Mouse (Mus musculus) limb, embryonic 14.5 days (tissue): Measurements from ENCODE around the gene Trim6. TPM values are rescaled to one million over a fixed set of nuclear protein-coding genes. Genes with fewer than 3 reads are reported as not detected.
A peak's percentile ranks its signal among the peaks of the same experiment; 100 is the strongest.

Source experiments
- ATAC-seq: fragments of 200-750 bp; cut with Nextera tagmentation; 2 replicates; pipeline ENCODE4 v1.8.0; 2017; ENCODE audit warnings: low read depth, moderate number of reproducible peaks, moderate TSS enrichment; ENCODE audit not compliant: low FRiP score
- DNase-seq: peaks from one replicate; pipeline ENCODE4 v3.0.0-alpha.2; 2015; ENCODE audit warnings: low spot score
- H3K27ac ChIP-seq: fragments of 300-500 bp; sonication (generic); replicated peaks from 2 replicates; pipeline ENCODE4 v1.5.1; 2014; ENCODE audit warnings: low read depth, mild to moderate bottlenecking, low read length, moderate library complexity, mixed read lengths
- H3K27me3 ChIP-seq: fragments of 300-500 bp; sonication (generic); 2 replicates; pipeline ENCODE4 v1.6.1; 2014; ENCODE audit warnings: low read length, mixed read lengths; ENCODE audit not compliant: control insufficient read depth, insufficient read depth
- H3K36me3 ChIP-seq: fragments of 300-500 bp; sonication (generic); 2 replicates; pipeline ENCODE4 v1.6.1; 2014; ENCODE audit warnings: mild to moderate bottlenecking, low read length, moderate library complexity, mixed read lengths; ENCODE audit not compliant: control insufficient read depth, insufficient read depth
- H3K4me1 ChIP-seq: fragments of 300-500 bp; sonication (generic); 2 replicates; pipeline ENCODE4 v1.6.1; 2014; ENCODE audit warnings: antibody characterized with exemption, low read length, mixed read lengths; ENCODE audit not compliant: control insufficient read depth, insufficient read depth
- H3K4me2 ChIP-seq: fragments of 300-500 bp; sonication (generic); replicated peaks from 2 replicates; pipeline ENCODE4 v1.6.1; 2014; ENCODE audit warnings: low read depth, mild to moderate bottlenecking, low read length, moderate library complexity; ENCODE audit not compliant: severe bottlenecking
- H3K4me3 ChIP-seq: fragments of 300-500 bp; sonication (generic); replicated peaks from 2 replicates; pipeline ENCODE4 v1.5.1; 2014; ENCODE audit warnings: low read length
- H3K9ac ChIP-seq: fragments of 300-500 bp; sonication (generic); 2 replicates; pipeline ENCODE4 v1.6.1; 2014; ENCODE audit warnings: mild to moderate bottlenecking, low read depth, low read length, moderate library complexity; ENCODE audit not compliant: severe bottlenecking
- H3K9me3 ChIP-seq: fragments of 300-500 bp; sonication (generic); 2 replicates; pipeline ENCODE4 v1.6.1; 2016; ENCODE audit warnings: low read length; ENCODE audit not compliant: control insufficient read depth
- POLR2A ChIP-seq: fragments of 200-500 bp; IDR thresholded peaks from 2 replicates; pipeline ENCODE4 v1.8.0; 2012; ENCODE audit warnings: inconsistent platforms, mild to moderate bottlenecking, moderate library complexity, borderline replicate concordance; ENCODE audit not compliant: insufficient read depth, insufficient read length; ENCODE audit errors: extremely low read depth
- WGBS: fragments of 180-500 bp; shearing (Covaris S2); extraction: QIAGEN DNeasy Blood & Tissue Kit; methylation state at CpG from one replicate; pipeline ENCODE4 v1.1.7; 2014; 5-methylcytosine and 5-hydroxymethylcytosine counted together
- polyA plus RNA-seq, 2 experiments: library from polyadenylated mRNA; depleted of rRNA in 1 of 2; stranded (reverse) in 1 of 2; unstranded in 1 of 2; fragments of >200 nt; fragmentation: Nextera tagmentation in 1 of 2; extraction: Ambion mirVana in 1 of 2; gene quantifications; 2 replicates each; pipeline versions ENCODE4 v1.2.1 to v1.2.3; 2012 to 2014

The Trim6 gene
- polyA plus RNA-seq, 2 experiments: 0.43 to 1.1 TPM

DNA sequence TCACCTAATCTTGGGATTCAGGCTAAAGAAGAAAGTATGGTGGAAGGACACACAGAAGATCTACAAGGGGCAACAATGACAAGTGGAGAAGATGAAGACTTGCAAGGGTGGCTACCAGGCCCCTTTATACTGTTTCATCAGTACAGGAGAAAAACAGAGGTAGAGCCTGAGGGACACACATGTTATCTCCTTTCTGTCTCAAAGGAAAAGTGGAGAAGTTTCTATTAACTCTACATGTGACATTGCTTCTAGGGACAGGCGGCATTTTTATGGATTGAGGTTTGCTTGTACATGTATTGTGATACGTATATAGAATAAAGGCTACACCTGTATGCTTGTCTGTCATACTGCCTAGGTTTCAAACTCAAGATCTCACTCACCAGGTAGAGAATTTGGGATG, 35.3 kb upstream of the Trim6 start, which contains the start of gene Olfr648:
Gene Olfr648, minus strand, starts transcription at position 101 of the 400 bp plus-strand sequence.
- no peak within 1 kb of the TSS for H3K4me2 ChIP-seq
- no peak within 1 kb of the TSS for H3K27ac ChIP-seq
- H3K27me3 ChIP-seq: no peaks in the 10 kb centered on the region
- H3K4me1 ChIP-seq: no peaks in the 10 kb centered on the region
- DNase-seq (no peak), ATAC-seq (no peak)
- TF ChIP-seq POLR2A: no peak
- no peaks in the 10 kb centered on the region for H3K9me3 ChIP-seq
- H3K4me3 ChIP-seq: no peak within 1 kb of the TSS
- no peak within 1 kb of the TSS for H3K9ac ChIP-seq
- H3K36me3 ChIP-seq: no peaks in the 10 kb centered on the region
- 86% methylated on average over 2 of the region's 2 CpGs for WGBS

DNA sequence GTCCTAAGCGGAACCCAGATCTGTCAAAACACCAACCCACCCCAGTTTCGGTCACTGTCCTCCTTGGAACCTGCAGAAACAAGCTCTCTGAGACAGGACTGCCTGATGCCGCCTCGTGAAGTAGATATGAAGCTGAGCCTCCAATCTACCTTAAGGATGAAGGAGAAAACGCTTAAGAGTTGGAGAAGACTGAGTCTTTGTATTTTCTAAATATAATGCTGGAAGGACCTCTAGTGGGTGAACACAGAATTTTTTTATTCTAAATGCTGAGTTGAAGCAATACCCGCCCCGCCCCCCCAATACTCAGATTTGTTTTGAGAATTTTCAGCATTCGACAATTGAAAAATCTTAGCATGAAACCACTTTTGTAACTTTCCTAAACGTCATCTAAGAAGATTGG, 27.3 kb upstream of the Trim6 start:
- Histone ChIP-seq H3K4me1 (no peaks in the 10 kb centered on the region), H3K27ac (no peak overlapping the region), H3K4me2 (no peak overlapping the region), H3K9me3 (no peaks in the 10 kb centered on the region), H3K4me3 (no peak overlapping the region), H3K9ac (no peak overlapping the region), H3K36me3 (no peaks in the 10 kb centered on the region), H3K27me3 (no peaks in the 10 kb centered on the region)
- TF ChIP-seq POLR2A: no peak
- DNase-seq (no peak), ATAC-seq (no peak)
- 56% methylated on average over 9 of the region's 9 CpGs for WGBS

DNA sequence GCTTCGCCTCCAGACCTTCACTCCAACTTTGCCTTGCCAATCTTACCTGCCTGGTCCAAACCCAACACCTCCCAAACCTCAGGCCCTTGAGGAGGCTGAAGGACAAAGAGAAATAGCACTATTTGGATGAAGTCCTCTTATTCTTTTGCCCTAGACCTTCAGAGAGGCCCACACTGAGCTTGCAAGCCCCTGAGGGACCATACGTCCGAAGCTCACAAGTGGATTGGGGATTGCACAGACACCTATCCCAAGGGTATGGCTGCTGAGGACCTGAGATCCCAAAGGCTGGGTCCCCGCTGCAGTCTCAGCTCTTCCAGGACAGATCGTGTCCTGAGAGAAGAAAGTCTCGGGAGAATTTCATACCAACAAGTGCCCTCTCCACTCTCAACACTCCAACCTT, 22.7 kb upstream of the Trim6 start, which contains the start of gene Olfr649:
Gene Olfr649, minus strand, starts transcription at position 101 of the 400 bp plus-strand sequence.
- no peak for DNase-seq
- no peaks in the 10 kb centered on the region for H3K4me1 ChIP-seq
- TF ChIP-seq POLR2A: no peak
- WGBS: 85% methylated on average over 6 of the region's 6 CpGs
- H3K9me3 ChIP-seq: no peaks in the 10 kb centered on the region
- H3K27ac ChIP-seq: no peak within 1 kb of the TSS
- H3K27me3 ChIP-seq: no peaks in the 10 kb centered on the region
- no peak within 1 kb of the TSS for H3K4me3 ChIP-seq
- no peak within 1 kb of the TSS for H3K4me2 ChIP-seq
- H3K9ac ChIP-seq: no peak within 1 kb of the TSS
- ATAC-seq: no peak
- no peaks in the 10 kb centered on the region for H3K36me3 ChIP-seq

DNA sequence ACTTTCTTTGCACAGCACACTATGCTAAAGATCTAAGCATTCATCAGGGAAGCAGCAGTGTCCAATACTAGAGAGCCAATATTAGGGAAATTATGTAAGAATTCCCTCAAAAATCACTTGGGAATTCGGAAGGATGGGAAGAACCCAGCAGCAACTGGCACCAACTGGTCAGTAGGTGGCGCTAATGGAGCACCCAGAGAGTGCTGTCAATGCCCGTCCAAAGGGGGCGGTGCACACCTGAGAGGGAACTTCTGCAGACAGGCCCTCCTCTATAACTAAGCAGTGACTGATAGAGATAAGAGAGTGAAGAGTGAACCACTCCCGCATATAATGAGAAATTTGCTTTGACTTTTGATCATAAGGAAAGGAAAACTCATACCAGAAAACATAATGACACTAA, 18.8 kb upstream of the Trim6 start:
- H3K27ac ChIP-seq: no peak overlapping the region
- H3K27me3 ChIP-seq: no peaks in the 10 kb centered on the region
- no peaks in the 10 kb centered on the region for H3K9me3 ChIP-seq
- no peaks in the 10 kb centered on the region for H3K4me1 ChIP-seq
- no peak overlapping the region for H3K4me2 ChIP-seq
- H3K36me3 ChIP-seq: no peaks in the 10 kb centered on the region
- TF ChIP-seq POLR2A: no peak
- no peak overlapping the region for H3K9ac ChIP-seq
- no peak overlapping the region for H3K4me3 ChIP-seq
- 9% methylated on average over 5 of the region's 5 CpGs for WGBS
- no peak for ATAC-seq
- DNase-seq: peak; percentile 68

DNA sequence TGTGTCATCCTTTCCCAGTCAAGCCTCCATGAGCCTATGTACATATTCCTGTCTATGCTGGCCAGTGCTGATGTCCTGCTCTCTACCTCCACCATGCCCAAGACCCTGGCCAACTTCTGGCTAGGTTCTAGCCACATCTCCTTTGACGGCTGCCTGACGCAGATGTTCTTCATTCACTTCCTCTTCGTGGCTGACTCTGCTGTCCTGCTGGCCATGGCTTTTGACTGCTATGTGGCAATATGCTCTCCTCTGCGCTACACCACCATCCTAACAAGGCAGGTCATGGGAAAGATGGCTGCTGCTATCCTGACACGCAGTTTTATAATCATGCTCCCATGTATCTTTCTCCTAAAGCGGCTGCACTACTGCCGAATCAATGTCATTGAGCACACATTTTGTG, 12.4 kb upstream of the Trim6 start:
- no peak for TF ChIP-seq POLR2A
- Histone ChIP-seq H3K27me3 (no peaks in the 10 kb centered on the region), H3K4me3 (no peak overlapping the region), H3K4me1 (no peaks in the 10 kb centered on the region), H3K9me3 (no peaks in the 10 kb centered on the region), H3K4me2 (no peak overlapping the region), H3K9ac (no peak overlapping the region), H3K36me3 (no peaks in the 10 kb centered on the region), H3K27ac (no peak overlapping the region)
- 93% methylated on average over 7 of the region's 7 CpGs for WGBS
- DNase-seq (no peak), ATAC-seq (no peak)

DNA sequence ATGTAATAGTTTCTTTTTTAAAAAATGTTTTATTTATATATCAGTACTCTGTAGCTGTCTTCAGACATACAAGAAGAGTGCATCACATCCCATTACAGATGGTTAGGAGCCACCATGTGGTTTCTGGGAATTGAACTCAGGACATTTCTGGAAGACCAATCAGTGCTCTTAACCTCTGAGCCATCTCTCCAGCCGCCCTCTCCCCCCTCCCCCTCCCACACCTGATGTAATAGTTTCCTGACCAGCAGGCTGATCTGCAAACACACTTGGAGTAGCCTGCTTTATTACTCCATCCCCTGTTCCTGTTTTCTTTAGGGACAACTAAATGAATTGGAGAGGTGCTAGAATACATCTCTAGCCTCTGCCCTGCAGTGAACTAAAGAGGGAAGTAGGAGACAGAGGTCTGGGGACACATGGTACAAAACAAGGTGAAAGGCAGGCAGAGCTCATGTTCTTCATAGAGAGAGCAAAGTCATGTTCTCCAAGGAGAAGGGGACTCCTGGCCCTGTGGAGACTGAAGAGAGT, 2.5 kb upstream of the Trim6 start:
- Histone ChIP-seq H3K36me3 (no peaks in the 10 kb centered on the region), H3K4me3 (no peak overlapping the region), H3K4me2 (no peak overlapping the region), H3K27me3 (no peaks in the 10 kb centered on the region), H3K27ac (no peak overlapping the region), H3K4me1 (no peaks in the 10 kb centered on the region), H3K9ac (no peak overlapping the region), H3K9me3 (no peaks in the 10 kb centered on the region)
- no peak for ATAC-seq
- TF ChIP-seq POLR2A: no peak
- whole genome bisulfite sequencing: 67% methylated on average over 1 of the region's 1 CpGs
- no peak for DNase-seq
